Mouse (Mus musculus): ENCODE data around the gene Map7d1. TPM values are rescaled to one million over a fixed set of nuclear protein-coding genes. Genes with fewer than 3 reads are reported as not detected.

The Map7d1 gene
- total RNA-seq, 2 experiments from 2014 or later = 281 TPM

GRCm38 (mm10) chr4:126287302-126287995 is 31.3 kb upstream of the Map7d1 start:
- no peak overlapping the region for H3K27ac ChIP-seq
- TF ChIP-seq CTCF (IDR thresholded peaks at IDR 0.05) = no peak
- H3K4me3 ChIP-seq = no peak overlapping the region
- intact Hi-C loops (cut with DNase I) = no loop called here
- DNase-seq (ENCODE audit: extremely low spot score in 1 of 2, low spot score in 2 of 2) = no peak

- DNase-seq (ENCODE audit: extremely low spot score in 1 of 2, low spot score in 2 of 2) = no peak
- Histone ChIP-seq H3K27ac (no peak within 1 kb of the TSS), H3K4me3 (no peak within 1 kb of the TSS)
- no peak for TF ChIP-seq CTCF (IDR thresholded peaks at IDR 0.05)
- intact Hi-C loops (cut with DNase I) = no loop called here
Measured at GRCm38 (mm10) chr4:126286492-126286891, 30.3 kb upstream of the Map7d1 start, which contains the start of gene Col8a2. Gene Col8a2 (plus strand): TSS chr4:126286793.

- intact Hi-C loops (cut with DNase I) = no loop called here
- no peak for TF ChIP-seq CTCF (IDR thresholded peaks at IDR 0.05)
- H3K4me3 ChIP-seq = no peak overlapping the region
- H3K27ac ChIP-seq = no peak overlapping the region
- DNase-seq (ENCODE audit: extremely low spot score in 1 of 2, low spot score in 2 of 2) = no peak
Measured at GRCm38 (mm10) chr4:126283582-126283981, 27.4 kb upstream of the Map7d1 start.

GRCm38 (mm10) chr4:126281706-126282105 is 25.6 kb upstream of the Map7d1 start:
- H3K27ac ChIP-seq = no peak overlapping the region
- no peak for DNase-seq (ENCODE audit: extremely low spot score in 1 of 2, low spot score in 2 of 2)
- no peak for TF ChIP-seq CTCF (IDR thresholded peaks at IDR 0.05)
- intact Hi-C loops (cut with DNase I) = no loop called here
- H3K4me3 ChIP-seq = no peak overlapping the region

GRCm38 (mm10) chr4:126278961-126279360 is 22.8 kb upstream of the Map7d1 start:
- no peak for DNase-seq (ENCODE audit: extremely low spot score in 1 of 2, low spot score in 2 of 2)
- no peak for TF ChIP-seq CTCF (IDR thresholded peaks at IDR 0.05)
- Histone ChIP-seq H3K27ac (no peak overlapping the region), H3K4me3 (no peak overlapping the region)
- intact Hi-C loops (cut with DNase I) = loop anchor here (2.0 kb wide), 1 partner anchor 32 kb away; no protein-coding TSS in a partner anchor

- H3K4me3 ChIP-seq = no peak overlapping the region
- no peak for DNase-seq (ENCODE audit: extremely low spot score in 1 of 2, low spot score in 2 of 2)
- H3K27ac ChIP-seq = no peak overlapping the region
- intact Hi-C loops (cut with DNase I) = loop anchor here (2.0 kb wide), 1 partner anchor 32 kb away; no protein-coding TSS in a partner anchor
- TF ChIP-seq CTCF (IDR thresholded peaks at IDR 0.05) = no peak
Measured at GRCm38 (mm10) chr4:126278565-126278915, 22.4 kb upstream of the Map7d1 start.

GRCm38 (mm10) chr4:126277906-126278564 is 21.9 kb upstream of the Map7d1 start:
- intact Hi-C loops (cut with DNase I) = loop anchor here (2.0 kb wide), 1 partner anchor 33 kb away; no protein-coding TSS in a partner anchor
- Histone ChIP-seq H3K27ac (no peak overlapping the region), H3K4me3 (no peak overlapping the region)
- DNase-seq (ENCODE audit: extremely low spot score in 1 of 2, low spot score in 2 of 2) = no peak
- peak; percentile 60 for TF ChIP-seq CTCF (IDR thresholded peaks at IDR 0.05)

- TF ChIP-seq CTCF (IDR thresholded peaks at IDR 0.05) = no peak
- no peak for DNase-seq (ENCODE audit: extremely low spot score in 1 of 2, low spot score in 2 of 2)
- H3K4me3 ChIP-seq = no peak overlapping the region
- no peak overlapping the region for H3K27ac ChIP-seq
- intact Hi-C loops (cut with DNase I) = no loop called here
Measured at GRCm38 (mm10) chr4:126275681-126276131, 19.6 kb upstream of the Map7d1 start.

GRCm38 (mm10) chr4:126275081-126275480 is 18.9 kb upstream of the Map7d1 start:
- intact Hi-C loops (cut with DNase I) = no loop called here
- no peak for TF ChIP-seq CTCF (IDR thresholded peaks at IDR 0.05)
- H3K4me3 ChIP-seq = no peak overlapping the region
- H3K27ac ChIP-seq = no peak overlapping the region
- no peak for DNase-seq (ENCODE audit: extremely low spot score in 1 of 2, low spot score in 2 of 2)

- intact Hi-C loops (cut with DNase I) = no loop called here
- H3K4me3 ChIP-seq = no peak overlapping the region
- peak; percentile 43 for TF ChIP-seq CTCF (IDR thresholded peaks at IDR 0.05)
- DNase-seq (ENCODE audit: extremely low spot score in 1 of 2, low spot score in 2 of 2) = peak in 1 of 2 experiments; percentile 37
- peak overlapping the region; percentile 40; the same call in 1 of the 2 replicates for H3K27ac ChIP-seq
Measured at GRCm38 (mm10) chr4:126273753-126274152, 17.6 kb upstream of the Map7d1 start.

GRCm38 (mm10) chr4:126269292-126269691 is 13.1 kb upstream of the Map7d1 start:
- no peak for DNase-seq (ENCODE audit: extremely low spot score in 1 of 2, low spot score in 2 of 2)
- TF ChIP-seq CTCF (IDR thresholded peaks at IDR 0.05) = no peak

GRCm38 (mm10) chr4:126262119-126262807 is 6.1 kb upstream of the Map7d1 start, which contains the start of gene Trappc3:
Gene Trappc3 (plus strand): TSS chr4:126262325.
- intact Hi-C loops (cut with DNase I) = loop anchor here (1.0 to 5.0 kb wide), 4 partner anchors 35 to 175 kb away; no protein-coding TSS in a partner anchor
- peak; percentile 99 to 100 for DNase-seq (ENCODE audit: extremely low spot score in 1 of 2, low spot score in 2 of 2)
- peak; percentile 100 for TF ChIP-seq CTCF (IDR thresholded peaks at IDR 0.05)
- Histone ChIP-seq H3K4me3 (peak within 1 kb of the TSS; percentile 76), H3K27ac (peak within 1 kb of the TSS; percentile 89)

More at GRCm38 (mm10) chr4:126269292-126269691, 13.1 kb upstream of the Map7d1 start:
- no peak overlapping the region for H3K4me3 ChIP-seq
- intact Hi-C loops (cut with DNase I) = no loop called here
- no peak overlapping the region for H3K27ac ChIP-seq

All from left cerebral cortex, adult 2 months (tissue).